Mouse (Mus musculus): ENCODE results near the gene Fam173b.

Fam173b gene

GRCm38 (mm10) chr15:31586519-31586918 lies 15.1 kb upstream of the Fam173b start:
- DNase-seq (ENCODE audit: low spot score): peak; percentile 84

- DNase-seq (ENCODE audit: low spot score): no peak
These were observed 13.9 kb upstream of the Fam173b start for GRCm38 (mm10) chr15:31587789-31588188.

DNA sequence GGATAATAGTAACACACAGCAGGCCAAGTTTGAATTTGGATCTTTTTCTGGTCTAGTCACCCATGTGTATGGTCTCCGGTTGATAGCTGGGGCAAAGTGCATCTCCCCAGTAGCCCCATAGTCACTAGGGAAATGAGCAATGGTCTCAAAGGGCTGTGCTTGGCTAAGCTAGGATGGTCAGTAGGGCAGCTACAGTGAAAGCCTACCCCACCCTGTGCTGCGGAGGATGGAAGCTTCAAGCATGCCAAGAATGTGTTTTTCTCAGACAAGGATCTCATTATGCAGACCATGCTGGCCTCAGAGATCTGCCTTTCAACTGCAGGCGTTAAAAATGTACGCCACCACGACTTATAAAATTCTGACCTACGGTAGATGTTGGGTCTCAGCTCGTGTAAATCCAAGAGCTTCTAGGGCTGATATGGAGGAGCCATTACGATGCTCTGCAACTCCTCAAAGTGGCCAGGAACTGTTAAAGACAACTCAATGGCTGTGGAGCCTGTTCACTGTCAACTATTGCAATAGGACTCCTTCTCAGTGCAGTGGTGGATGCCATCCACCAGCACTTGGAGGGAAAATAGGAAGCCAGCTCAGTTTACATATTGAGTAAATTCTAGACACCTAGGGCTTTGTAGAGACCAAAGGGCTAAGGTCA lies 12.5 kb upstream of the Fam173b start:
- DNase-seq (ENCODE audit: low spot score): no peak

DNA sequence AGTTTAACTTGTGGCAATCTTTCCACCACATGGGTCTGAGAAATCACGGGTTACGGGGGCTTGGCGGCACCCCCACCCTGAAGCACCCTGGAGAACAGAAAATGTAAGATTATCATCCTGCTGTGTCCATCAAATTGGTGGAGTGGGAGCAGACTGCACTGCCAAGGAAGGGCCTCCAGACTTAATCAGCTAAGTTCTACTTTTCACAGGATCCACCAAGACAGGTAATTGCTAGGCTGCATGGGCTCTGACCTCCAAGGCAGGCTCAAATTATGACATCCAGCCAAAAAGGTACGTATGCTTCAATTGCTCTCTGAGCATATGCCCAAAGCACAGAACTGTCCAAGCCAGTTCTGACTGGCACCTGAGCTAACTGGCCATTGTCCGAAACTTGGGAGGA lies 11.5 kb upstream of the Fam173b start:
- no peak for DNase-seq (ENCODE audit: low spot score)

- no peak for DNase-seq (ENCODE audit: low spot score)
These were observed 9.1 kb upstream of the Fam173b start for GRCm38 (mm10) chr15:31592531-31592930.

DNA sequence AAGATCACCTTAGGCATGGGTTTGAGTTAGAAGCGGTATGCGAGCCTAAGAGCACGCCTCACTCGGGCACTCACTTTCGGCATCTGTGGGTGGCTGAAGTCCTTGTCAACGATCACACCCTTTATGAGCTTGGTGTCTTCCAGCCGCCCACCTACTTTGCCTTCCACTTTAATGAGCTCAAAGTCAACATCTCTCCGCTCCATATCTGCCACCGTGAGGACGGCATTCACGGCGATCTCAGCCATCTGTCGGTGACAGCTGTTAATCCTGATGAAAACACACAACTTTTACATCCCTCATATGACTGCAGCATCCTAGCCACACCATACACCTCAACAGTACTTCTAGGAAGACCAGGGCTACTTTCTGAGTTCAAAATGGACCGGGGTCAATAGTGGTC lies 7.4 kb upstream of the Fam173b start:
- DNase-seq (ENCODE audit: low spot score): no peak

- DNase-seq (ENCODE audit: low spot score): no peak
These were observed 6.0 kb upstream of the Fam173b start for GRCm38 (mm10) chr15:31595651-31596050.

DNA sequence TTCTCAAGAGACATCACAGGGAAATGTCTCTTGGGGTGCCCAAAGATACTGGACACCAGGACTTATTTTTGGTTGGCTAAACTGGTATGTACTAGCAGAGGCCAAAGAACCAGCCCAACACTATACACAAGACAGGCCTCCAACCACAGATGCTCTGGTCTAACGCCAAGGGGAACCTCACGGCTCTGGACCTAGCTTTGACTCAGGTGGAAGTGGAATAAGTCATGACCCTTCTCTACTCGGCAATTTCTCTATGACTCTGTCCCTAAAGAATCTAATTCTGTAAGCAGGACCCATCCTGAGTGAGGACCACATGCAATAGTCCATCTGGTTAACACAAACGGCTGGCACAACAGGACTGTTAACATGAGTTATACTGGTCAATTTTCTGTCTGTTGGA lies 1.8 kb upstream of the Fam173b start:
- DNase-seq (ENCODE audit: low spot score): no peak

- DNase-seq (ENCODE audit: low spot score): no peak
These were observed 390 bp upstream of the Fam173b start for GRCm38 (mm10) chr15:31601279-31601645.

- peak; percentile 34 for DNase-seq (ENCODE audit: low spot score)
These were observed 774 bp downstream of the Fam173b start for GRCm38 (mm10) chr15:31602426-31602825.

DNA sequence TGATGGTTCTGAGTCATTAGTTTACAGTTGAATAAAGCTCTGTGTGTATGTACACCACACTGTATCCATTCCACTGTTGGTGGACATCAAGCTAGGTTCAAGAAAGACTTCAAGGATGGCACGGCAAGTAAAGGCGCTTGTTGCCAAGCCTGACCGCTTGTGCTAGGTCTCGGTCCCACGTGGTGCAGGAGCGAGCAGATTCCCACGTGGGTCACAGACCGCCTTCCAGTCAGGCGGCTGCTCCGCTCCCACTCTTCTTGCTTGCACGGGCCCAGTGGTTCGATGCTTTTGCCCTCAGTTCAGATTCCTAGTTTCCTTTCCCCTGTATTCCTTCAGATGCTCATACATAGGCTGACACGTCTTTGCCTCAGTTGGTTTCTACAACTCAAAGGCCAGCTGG lies 1.5 kb downstream of the Fam173b start:
- no peak for DNase-seq (ENCODE audit: low spot score)

DNA sequence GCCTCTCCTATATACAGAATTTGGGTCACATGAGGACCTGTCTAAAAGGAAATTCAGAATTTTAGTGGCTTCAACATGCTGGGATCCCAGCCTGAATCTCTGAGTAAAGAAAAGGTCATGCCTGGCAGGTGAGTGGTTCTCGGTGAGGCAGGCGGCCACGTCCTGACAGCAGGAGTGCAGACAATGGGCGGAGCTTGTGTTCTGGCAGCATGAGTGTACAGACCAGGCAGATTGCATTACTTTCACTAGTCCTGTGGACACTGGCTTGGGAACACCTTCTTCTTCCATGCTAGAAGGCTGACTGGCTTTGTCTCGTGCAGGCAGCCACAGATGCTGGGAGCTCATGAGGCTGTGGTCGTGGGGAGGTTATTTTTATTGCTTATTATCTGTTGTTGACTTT lies 5.2 kb downstream of the Fam173b start:
- no peak for DNase-seq (ENCODE audit: low spot score)

DNA sequence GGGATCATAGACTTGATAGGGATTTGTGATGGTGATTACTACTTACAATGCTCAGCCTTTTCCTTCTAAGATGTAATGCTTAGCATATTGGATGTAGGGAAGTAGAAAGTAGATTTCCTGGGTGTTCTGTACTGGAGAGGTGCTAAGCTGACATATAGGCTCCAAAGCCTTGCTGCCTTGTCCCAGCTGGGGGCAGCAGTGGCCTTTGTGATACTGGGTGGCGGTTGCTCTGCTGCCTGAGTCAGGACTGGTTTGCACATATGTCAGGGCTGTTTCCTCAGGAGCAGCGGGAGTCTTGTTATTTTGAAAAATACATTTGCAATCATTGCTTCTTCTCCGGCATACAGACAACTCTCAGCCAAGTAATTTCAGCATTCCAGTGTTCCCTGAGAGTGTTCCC lies 9.4 kb downstream of the Fam173b start:
- peak; percentile 33 for DNase-seq (ENCODE audit: low spot score)

DNA sequence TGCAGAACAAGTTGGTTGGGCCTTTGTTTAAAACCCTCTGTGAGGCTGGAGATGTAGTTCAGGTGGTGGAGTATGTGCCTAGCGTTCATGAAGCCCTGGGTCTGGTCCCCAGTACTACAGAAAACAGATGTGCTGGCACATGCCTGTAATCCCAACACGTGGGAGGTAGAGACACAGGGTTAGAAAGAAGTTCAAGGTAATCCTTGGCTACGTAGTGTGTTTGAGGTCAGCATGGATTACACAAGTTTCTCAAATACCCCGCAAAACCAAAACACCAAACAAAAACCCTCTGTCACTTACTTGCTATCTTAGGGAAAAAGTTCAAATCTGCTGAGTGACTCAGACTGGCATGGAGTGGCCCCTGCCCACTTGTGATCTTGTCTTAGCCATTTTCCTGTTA lies 10.3 kb downstream of the Fam173b start:
- DNase-seq (ENCODE audit: low spot score): no peak

DNA sequence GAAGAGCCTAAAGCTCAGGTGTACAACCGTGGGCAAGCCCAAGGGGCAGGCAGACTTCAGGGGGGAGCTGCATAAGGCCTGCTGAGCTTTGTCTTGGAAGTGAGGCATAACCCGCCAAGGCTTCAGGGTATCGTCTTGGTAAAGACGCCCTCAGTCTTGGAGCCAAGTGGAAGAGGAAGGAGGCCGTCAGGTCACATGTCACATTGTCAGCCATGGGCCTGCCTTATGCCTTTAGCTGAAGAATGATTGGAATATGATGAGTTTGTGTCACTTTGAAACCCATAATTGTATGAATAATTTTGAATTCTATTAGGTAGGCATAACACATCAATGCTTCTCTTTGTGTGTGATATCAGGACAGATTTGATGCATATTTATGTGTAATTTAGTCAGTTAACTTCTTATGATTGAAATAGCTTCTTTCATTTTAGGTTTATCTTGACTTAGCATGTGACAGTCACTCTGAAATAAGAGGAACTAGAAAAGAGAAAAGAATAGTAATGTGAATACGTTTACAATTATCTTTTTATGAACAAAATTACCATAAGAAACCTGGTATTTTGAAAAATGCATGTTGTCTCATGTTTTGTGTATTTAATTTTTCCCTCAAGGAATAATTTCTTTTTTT lies 12.3 kb downstream of the Fam173b start:
- DNase-seq (ENCODE audit: low spot score): no peak

DNA sequence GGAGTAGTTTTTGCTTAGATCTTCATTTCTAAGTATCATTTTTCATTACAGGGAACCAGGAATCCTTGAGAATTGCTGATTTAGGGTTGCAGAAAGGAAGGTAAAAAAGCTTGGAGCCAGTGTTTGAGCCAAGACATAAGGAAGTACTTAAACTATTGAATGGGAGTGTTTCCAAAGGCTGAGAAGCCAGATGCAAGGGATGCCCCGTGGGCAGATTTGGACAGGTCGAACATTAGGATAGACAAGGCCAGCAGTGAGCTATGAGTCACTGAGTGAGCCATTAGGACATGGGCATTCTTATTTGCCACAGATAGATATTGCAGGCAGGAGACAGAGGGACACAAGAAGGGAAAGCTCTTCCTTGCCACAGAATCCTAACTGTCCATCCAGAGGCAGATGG lies 13.0 kb downstream of the Fam173b start:
- no peak for DNase-seq (ENCODE audit: low spot score)

GRCm38 (mm10) chr15:31617261-31617660 lies 15.6 kb downstream of the Fam173b start:
- DNase-seq (ENCODE audit: low spot score): no peak

- no peak for DNase-seq (ENCODE audit: low spot score)
These were observed 17.9 kb downstream of the Fam173b start for GRCm38 (mm10) chr15:31619521-31619920.

DNA sequence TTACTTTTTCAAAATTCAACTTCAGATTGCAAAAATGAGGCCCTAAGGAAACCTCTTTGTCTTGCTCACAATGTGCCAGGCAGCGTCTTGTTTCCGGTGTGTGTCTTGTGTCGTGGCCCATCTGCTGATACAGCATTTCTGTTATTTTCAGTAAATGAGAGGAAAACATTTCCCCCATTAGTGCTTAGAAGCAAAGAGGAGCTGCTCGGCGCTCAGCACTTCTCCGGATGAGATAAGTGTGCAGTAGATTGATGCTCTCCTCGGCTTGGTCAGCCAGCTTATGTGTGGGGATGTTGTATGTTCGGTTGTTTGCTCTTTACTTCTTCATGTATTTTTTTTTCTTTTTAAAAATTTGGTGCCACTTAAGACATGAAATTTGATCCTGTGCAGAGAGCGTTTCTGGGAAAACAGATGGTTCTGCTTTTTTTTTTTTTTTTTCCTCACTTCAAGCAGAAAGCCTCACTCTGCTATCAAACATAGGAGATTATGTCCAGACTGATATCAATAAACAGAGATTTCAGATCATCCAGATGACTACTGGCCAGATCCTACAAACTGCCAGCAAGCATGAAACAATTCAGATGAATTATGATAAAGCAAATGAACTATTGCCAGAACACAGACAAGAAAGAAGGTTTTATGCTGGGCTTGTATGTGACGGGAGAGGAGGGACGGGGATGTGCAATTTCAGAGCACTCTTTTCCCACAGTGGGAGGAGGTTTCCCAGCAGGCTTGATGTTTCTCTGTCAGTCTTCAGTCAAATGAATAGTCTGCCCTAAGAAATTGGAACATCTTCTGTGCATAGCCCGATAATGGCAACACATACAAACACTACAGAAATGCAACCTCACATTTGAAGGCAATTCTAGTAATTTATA lies 25.9 kb downstream of the Fam173b start:
- no peak for DNase-seq (ENCODE audit: low spot score)

GRCm38 (mm10) chr15:31628180-31628579 lies 26.5 kb downstream of the Fam173b start:
- no peak for DNase-seq (ENCODE audit: low spot score)

DNA sequence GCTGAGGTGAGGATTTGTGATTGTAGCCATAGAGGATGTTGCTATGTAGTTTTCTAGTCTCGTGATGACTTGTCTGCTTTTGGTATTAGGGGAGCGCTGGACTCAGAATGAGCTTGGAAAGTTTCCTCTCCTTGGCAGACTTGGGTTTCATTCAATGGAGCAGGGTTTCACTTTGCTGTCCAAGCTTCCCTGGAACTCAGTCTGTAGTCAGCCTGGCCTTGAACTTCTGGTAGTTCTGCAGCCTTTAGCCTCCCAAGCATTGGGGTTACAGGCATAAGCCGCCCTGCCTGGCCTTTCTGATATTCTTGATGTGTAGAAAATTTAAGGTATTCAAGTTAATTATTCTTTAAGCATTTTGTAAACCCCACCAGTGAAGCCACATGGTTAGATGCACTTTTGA lies 27.9 kb downstream of the Fam173b start:
- no peak for DNase-seq (ENCODE audit: low spot score)

- DNase-seq (ENCODE audit: low spot score): no peak
These were observed 29.8 kb downstream of the Fam173b start for GRCm38 (mm10) chr15:31631396-31631858.

DNA sequence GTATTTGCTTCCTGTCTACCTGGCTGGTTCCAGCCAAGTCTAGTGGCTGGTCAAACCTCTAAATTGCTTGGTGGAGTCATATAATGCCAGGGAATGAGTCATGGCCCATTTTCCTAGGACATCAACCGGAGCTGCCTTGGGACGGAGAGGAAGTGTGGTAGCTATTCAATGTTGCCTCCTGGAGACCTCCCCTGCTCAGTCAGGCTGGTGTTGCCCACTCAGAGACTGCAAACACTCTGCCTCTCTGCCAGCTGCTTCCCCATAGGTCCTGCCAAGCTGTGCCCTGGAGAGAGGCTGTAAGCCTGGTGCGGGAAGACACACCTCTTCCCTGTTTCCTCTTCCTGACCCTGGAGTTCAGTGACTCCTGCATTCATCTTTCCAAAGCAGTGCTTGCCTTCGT lies 30.8 kb downstream of the Fam173b start:
- no peak for DNase-seq (ENCODE audit: low spot score)
